Mouse (Mus musculus) left cerebral cortex, postnatal 36 days (tissue): ENCODE results near the gene Slc7a15. TPM values are rescaled to one million over a fixed set of nuclear protein-coding genes. Genes with fewer than 3 reads are reported as not detected.

Experiments
- DNase-seq, 2 experiments: peaks; one replicate each; pipeline ENCODE4 v3.0.0; 2021 to 2022; ENCODE audit warnings: low spot score in 2 of 2, mixed read lengths in 1 of 2
- intact Hi-C: fragments of 180-260 bp; cut with DNase I; formaldehyde crosslinking; loops from one replicate; pipeline ENCODE4 v1.15.1; 2025
- total RNA-seq, 2 experiments: library from RNA; stranded (reverse); gene quantifications; 2 replicates each; pipeline ENCODE4 v1.2.3; 2021

Slc7a15 gene
- total RNA-seq, 2 experiments from 2014 or later = not detected

GRCm38 (mm10) chr12:8511037-8511882, 87.6 kb downstream of the Slc7a15 start:
- DNase-seq = no peak
- intact Hi-C loops = loop anchor here (2.0 kb wide), 1 partner anchor 36 kb away; no protein-coding TSS in a partner anchor

GRCm38 (mm10) chr12:8510317-8510988, 88.4 kb downstream of the Slc7a15 start:
- intact Hi-C loops = loop anchor here (2.0 kb wide), 1 partner anchor 36 kb away; no protein-coding TSS in a partner anchor

GRCm38 (mm10) chr12:8509693-8510092, 89.2 kb downstream of the Slc7a15 start:
- DNase-seq = no peak
- intact Hi-C loops = loop anchor here (2.0 kb wide), 1 partner anchor 37 kb away; no protein-coding TSS in a partner anchor

More at GRCm38 (mm10) chr12:8510317-8510988, 88.4 kb downstream of the Slc7a15 start:
- no peak for DNase-seq

- intact Hi-C loops = no loop called here
- DNase-seq = no peak
Measured at GRCm38 (mm10) chr12:8506954-8507707, 91.7 kb downstream of the Slc7a15 start.

GRCm38 (mm10) chr12:8504131-8504530, 94.7 kb downstream of the Slc7a15 start:
- no peak for DNase-seq
- intact Hi-C loops = no loop called here

- DNase-seq = no peak
- intact Hi-C loops = no loop called here
Measured at GRCm38 (mm10) chr12:8502546-8502945, 96.3 kb downstream of the Slc7a15 start.

GRCm38 (mm10) chr12:8501571-8502305, 97.1 kb downstream of the Slc7a15 start:
- intact Hi-C loops = no loop called here
- DNase-seq = no peak

GRCm38 (mm10) chr12:8500597-8501570, 98.0 kb downstream of the Slc7a15 start:
- DNase-seq = no peak
- intact Hi-C loops = loop anchor here (1.0 kb wide), 1 partner anchor 174 kb away; no protein-coding TSS in a partner anchor

GRCm38 (mm10) chr12:8499871-8500596, 98.8 kb downstream of the Slc7a15 start, which contains the start of gene Rhob:
TSS of gene Rhob (minus strand) at chr12:8500009.
- intact Hi-C loops = loop anchor here (1.0 to 5.0 kb wide), 3 partner anchors 68 to 173 kb away; no protein-coding TSS in a partner anchor
- peak; percentile 98 to 99 for DNase-seq

- intact Hi-C loops = loop anchor here (5.0 kb wide), 2 partner anchors 67 to 152 kb away; no protein-coding TSS in a partner anchor
- DNase-seq = no peak
Measured at GRCm38 (mm10) chr12:8499001-8499870, 99.6 kb downstream of the Slc7a15 start.

GRCm38 (mm10) chr12:8498591-8499000, 100.3 kb downstream of the Slc7a15 start:
- intact Hi-C loops = loop anchor here (5.0 kb wide), 2 partner anchors 66 to 151 kb away; no protein-coding TSS in a partner anchor
- peak; percentile 47 to 64 for DNase-seq

- peak in 1 of 2 experiments; percentile 30 for DNase-seq
- intact Hi-C loops = loop anchor here (5.0 kb wide), 2 partner anchors 66 to 151 kb away; no protein-coding TSS in a partner anchor
Measured at GRCm38 (mm10) chr12:8498148-8498571, 100.7 kb downstream of the Slc7a15 start.

- intact Hi-C loops = loop anchor here (2.0 to 5.0 kb wide), 3 partner anchors 45 to 150 kb away; no protein-coding TSS in a partner anchor
- DNase-seq = no peak
Measured at GRCm38 (mm10) chr12:8497314-8497706, 101.6 kb downstream of the Slc7a15 start.

GRCm38 (mm10) chr12:8496679-8497313, 102.1 kb downstream of the Slc7a15 start:
- intact Hi-C loops = loop anchor here (2.0 to 5.0 kb wide), 3 partner anchors 44 to 149 kb away; no protein-coding TSS in a partner anchor

More at GRCm38 (mm10) chr12:8496679-8497313, 102.1 kb downstream of the Slc7a15 start:
- no peak for DNase-seq
